ENCODE assay signal across 1 mouse cellular context in genomic region chr15:102965892-102966775, GRCm38 (mm10).
TF ChIP-seq lines count a peak whose summit lies in the region.

No protein-coding gene starts in this region.

TF ChIP-seq in CH12.LX, 34 proteins besides CTCF, POLR2A, EP300 and RAD21:
- TF ChIP-seq CHD2 (IDR thresholded peaks at IDR 0.05; ENCODE audit: low read length) (peak; percentile 28; the same call in 1 of the 2 replicates), BHLHE40 (IDR thresholded peaks at IDR 0.05; ENCODE audit: low read depth, low read length) (0 out of 2 replicates have a peak, but pooled peaks have one; percentile 18), UBTF (IDR thresholded peaks at IDR 0.05; ENCODE audit: low read depth, low read length) (no peak), ZKSCAN1 (IDR thresholded peaks at IDR 0.05; ENCODE audit: borderline replicate concordance, low read depth, low read length) (no peak), GABPA (IDR thresholded peaks at IDR 0.05; ENCODE audit: insufficient replicate concordance, low read depth, low read length) (no peak), JUND (conservative IDR thresholded peaks at IDR 0.05; ENCODE audit: low read depth, low read length) (peak; percentile 48; the same call in 1 of the 2 replicates), TCF12 (IDR thresholded peaks at IDR 0.05; ENCODE audit: low read depth, low read length) (peak; percentile 57; the same call in 1 of the 2 replicates), E2F4 (IDR thresholded peaks at IDR 0.05; ENCODE audit: insufficient replicate concordance, low read depth, low read length) (no peak), NRF1 (IDR thresholded peaks at IDR 0.05; ENCODE audit: low read depth, low read length) (no peak), MEF2A (IDR thresholded peaks at IDR 0.05; ENCODE audit: borderline replicate concordance, low read depth, low read length) (peak; percentile 48; the same call in 1 of the 2 replicates), ZC3H11A (IDR thresholded peaks at IDR 0.05; ENCODE audit: low read depth, low read length) (peak; percentile 46), TBP (conservative IDR thresholded peaks at IDR 0.05; ENCODE audit: low read depth, low read length) (no peak), KAT2A (IDR thresholded peaks at IDR 0.05; ENCODE audit: insufficient replicate concordance, low read length) (no peak), PAX5 (IDR thresholded peaks at IDR 0.05; ENCODE audit: low read length) (no peak), SMC3 (IDR thresholded peaks at IDR 0.05; ENCODE audit: low read depth, low read length) (peak; percentile 75), NELFE (IDR thresholded peaks at IDR 0.05; ENCODE audit: low read depth, low read length) (no peak; the same call in 1 of the 2 replicates), SIN3A (IDR thresholded peaks at IDR 0.05; ENCODE audit: low read length) (no peak), USF1 (IDR thresholded peaks at IDR 0.05; ENCODE audit: low read depth, low read length) (peak; percentile 74), ETS1 (conservative IDR thresholded peaks at IDR 0.05; ENCODE audit: low read depth, low read length) (0 out of 2 replicates have a peak, but pooled peaks have one; percentile 20), MXI1 (IDR thresholded peaks at IDR 0.05; ENCODE audit: low read depth, low read length) (no peak), ZMIZ1 (IDR thresholded peaks at IDR 0.05; ENCODE audit: low read depth, low read length) (no peak), MAZ (IDR thresholded peaks at IDR 0.05; ENCODE audit: low read depth, low read length) (peak; percentile 83; the same call in 1 of the 2 replicates), CHD1 (IDR thresholded peaks at IDR 0.05; ENCODE audit: low read depth, low read length) (no peak), HCFC1 (IDR thresholded peaks at IDR 0.05; ENCODE audit: low read depth, low read length) (peak; percentile 55), ZNF384 (IDR thresholded peaks at IDR 0.05; ENCODE audit: low read depth, low read length) (no peak), MAX (IDR thresholded peaks at IDR 0.05; ENCODE audit: low read length) (peak; percentile 82), RCOR1 (conservative IDR thresholded peaks at IDR 0.05; ENCODE audit: low read depth, low read length) (no peak), MYC (IDR thresholded peaks at IDR 0.05; ENCODE audit: low read depth, low read length) (0 out of 2 replicates have a peak, but pooled peaks have one; percentile 26), USF2 (conservative IDR thresholded peaks at IDR 0.05; ENCODE audit: low read depth, low read length) (peak; percentile 60), IRF4 (IDR thresholded peaks at IDR 0.05; ENCODE audit: low read depth, low read length) (peak; percentile 54; the same call in 1 of the 2 replicates), POLR2AphosphoS2 (IDR thresholded peaks at IDR 0.05; ENCODE audit: low read depth, low read length) (no peak), MAFK (IDR thresholded peaks at IDR 0.05; ENCODE audit: insufficient replicate concordance, low read length) (no peak), JUN (IDR thresholded peaks at IDR 0.05; ENCODE audit: insufficient read depth, low read depth, low read length) (no peak), ELF1 (IDR thresholded peaks at IDR 0.05; ENCODE audit: low read depth, low read length) (peak; percentile 56; the same call in 1 of the 2 replicates)
